Mouse (Mus musculus) 3T3-L1 (cell line): Measurements from ENCODE around the gene Gng7.

Source experiments
- DNase-seq: peaks from one replicate; pipeline ENCODE4 v3.0.0-alpha.2; 2015; ENCODE audit warnings: low read depth, low spot score

Gng7 gene

GRCm38 (mm10) chr10:80930361-80931152 is 84.2 kb downstream of the Gng7 start:
- peak; percentile 60 for DNase-seq

GRCm38 (mm10) chr10:80929299-80930226 is 85.2 kb downstream of the Gng7 start, which contains the start of gene Gadd45b:
Gadd45b (plus strand) TSS chr10:80930073.
- DNase-seq = peak; percentile 98

- DNase-seq = peak; percentile 90
Measured at GRCm38 (mm10) chr10:80928586-80929298, 86.0 kb downstream of the Gng7 start.

GRCm38 (mm10) chr10:80925472-80925871 is 89.3 kb downstream of the Gng7 start:
- DNase-seq = no peak

GRCm38 (mm10) chr10:80921923-80922322 is 92.8 kb downstream of the Gng7 start:
- DNase-seq = no peak

- peak; percentile 66 for DNase-seq
Measured at GRCm38 (mm10) chr10:80917779-80918434, 96.8 kb downstream of the Gng7 start, which contains the start of gene Lmnb2. Lmnb2 (minus strand) TSS chr10:80918245.

- DNase-seq = no peak
Measured at GRCm38 (mm10) chr10:80917336-80917778, 97.4 kb downstream of the Gng7 start.

- no peak for DNase-seq
Measured at GRCm38 (mm10) chr10:80915736-80916135, 99.0 kb downstream of the Gng7 start.

- DNase-seq = no peak
Measured at GRCm38 (mm10) chr10:80915260-80915659, 99.5 kb downstream of the Gng7 start.

GRCm38 (mm10) chr10:80914253-80914656 is 100.5 kb downstream of the Gng7 start:
- no peak for DNase-seq

- DNase-seq = no peak
Measured at GRCm38 (mm10) chr10:80913364-80914011, 101.3 kb downstream of the Gng7 start.

GRCm38 (mm10) chr10:80911891-80912290 is 102.9 kb downstream of the Gng7 start:
- DNase-seq = no peak

GRCm38 (mm10) chr10:80911354-80911753 is 103.4 kb downstream of the Gng7 start:
- no peak for DNase-seq

- DNase-seq = no peak
Measured at GRCm38 (mm10) chr10:80909375-80910162, 105.2 kb downstream of the Gng7 start.

- no peak for DNase-seq
Measured at GRCm38 (mm10) chr10:80904709-80905108, 110.0 kb downstream of the Gng7 start.

- no peak for DNase-seq
Measured at GRCm38 (mm10) chr10:80904004-80904693, 110.6 kb downstream of the Gng7 start.

- no peak for DNase-seq
Measured at GRCm38 (mm10) chr10:80903282-80903681, 111.5 kb downstream of the Gng7 start.

- no peak for DNase-seq
Measured at GRCm38 (mm10) chr10:80902273-80902940, 112.3 kb downstream of the Gng7 start.
